Mouse (Mus musculus): ENCODE results near the gene Coq8b.

The Coq8b gene

GRCm38 (mm10) chr7:27232781-27233281 lies at the start of gene Coq8b:
Gene Coq8b (plus strand): TSS chr7:27233023.
- peak; percentile 92 to 94 for DNase-seq (ENCODE audit: low spot score in 2 of 2)

DNA sequence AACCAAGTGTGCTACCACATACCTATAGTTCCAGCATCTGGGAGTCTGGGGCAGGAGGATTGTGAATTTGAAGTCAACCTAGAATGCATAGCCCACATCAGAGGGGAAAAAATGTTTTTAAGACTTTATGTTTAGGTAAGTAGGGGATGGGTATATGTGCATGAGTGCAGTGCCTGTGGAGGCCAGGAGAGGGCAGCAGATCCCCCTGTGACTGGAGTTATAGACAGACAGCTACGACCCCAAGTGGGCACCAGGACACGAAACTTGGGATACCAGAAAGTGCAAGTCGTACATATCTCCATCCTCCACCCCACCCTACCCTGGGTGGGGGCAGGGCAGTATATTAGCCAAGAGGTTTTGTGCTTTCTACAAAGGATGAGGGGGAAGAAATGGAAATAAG lies 47.9 kb upstream of the Coq8b start:
- no peak for DNase-seq (ENCODE audit: low spot score in 2 of 2)

DNA sequence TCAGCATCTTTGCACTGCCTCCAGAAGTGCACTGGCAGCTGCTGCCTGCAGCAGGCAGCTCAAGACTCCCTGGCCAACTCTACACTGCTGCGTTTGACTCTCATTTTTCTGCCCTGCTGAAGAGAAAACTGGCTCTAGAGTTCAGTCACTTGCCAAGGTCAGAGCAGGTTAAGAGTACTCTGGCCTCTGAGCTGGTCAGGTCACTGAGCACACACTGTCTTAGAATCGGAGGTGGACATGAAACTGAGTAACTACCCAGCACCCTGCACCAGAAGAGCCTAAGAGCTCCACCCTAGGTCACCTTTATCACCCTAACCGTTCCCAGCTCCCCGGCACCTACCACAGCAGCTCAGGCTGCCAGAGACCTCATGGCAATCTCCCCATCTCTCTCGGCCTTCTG lies 46.8 kb upstream of the Coq8b start:
- DNase-seq (ENCODE audit: low spot score in 2 of 2): no peak

DNA sequence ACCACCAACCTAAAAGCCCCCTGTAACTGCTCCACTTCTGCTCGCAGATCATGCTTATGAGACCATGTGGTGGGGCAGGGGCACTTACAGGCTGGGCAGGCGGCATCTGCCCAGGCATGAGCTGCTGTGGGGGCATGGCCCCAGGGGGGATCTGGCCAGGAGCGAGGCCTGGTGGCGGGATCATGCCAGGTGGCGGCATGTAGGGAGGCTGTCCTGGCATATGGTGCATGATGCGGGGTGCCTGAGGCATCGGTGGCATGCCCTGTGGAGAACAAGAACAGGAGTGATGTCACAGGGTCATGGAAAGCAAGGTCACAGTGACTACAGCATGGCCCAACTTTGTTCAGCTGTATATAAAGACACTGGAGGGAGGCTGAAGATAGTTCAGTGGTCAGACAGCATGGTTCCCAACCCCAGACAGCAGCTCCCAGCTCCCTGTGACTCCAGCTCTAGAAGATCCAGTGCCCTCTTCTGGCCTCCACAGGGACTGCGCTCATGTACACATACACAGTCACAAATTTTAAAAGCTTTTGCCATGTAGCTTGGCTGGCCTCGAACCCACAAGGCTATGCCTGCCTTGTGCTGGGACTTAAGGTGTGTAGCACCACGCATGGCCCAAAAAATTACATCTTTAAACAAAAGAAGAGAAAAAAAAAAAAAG lies 43.4 kb upstream of the Coq8b start:
- no peak for DNase-seq (ENCODE audit: low spot score in 2 of 2)

DNA sequence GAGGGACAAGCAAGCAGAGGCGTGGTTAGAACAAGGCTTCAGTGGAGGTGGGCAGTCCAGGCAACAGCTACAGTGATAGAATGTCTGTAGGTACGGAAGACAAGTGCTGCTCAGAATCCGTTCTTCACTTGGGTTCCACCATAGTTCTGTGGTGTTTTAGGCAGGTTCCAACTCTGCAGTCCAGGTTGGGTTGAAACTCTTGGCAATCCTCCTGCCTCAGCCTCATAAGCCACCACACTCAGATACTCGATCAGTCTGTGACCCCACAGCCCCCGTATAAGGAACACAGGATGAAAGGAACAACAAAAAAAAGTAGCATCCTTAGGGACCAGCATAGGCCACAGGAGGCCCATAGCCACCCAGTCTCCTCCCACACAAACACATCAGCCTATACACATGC lies 40.4 kb upstream of the Coq8b start:
- no peak for DNase-seq (ENCODE audit: low spot score in 2 of 2)

DNA sequence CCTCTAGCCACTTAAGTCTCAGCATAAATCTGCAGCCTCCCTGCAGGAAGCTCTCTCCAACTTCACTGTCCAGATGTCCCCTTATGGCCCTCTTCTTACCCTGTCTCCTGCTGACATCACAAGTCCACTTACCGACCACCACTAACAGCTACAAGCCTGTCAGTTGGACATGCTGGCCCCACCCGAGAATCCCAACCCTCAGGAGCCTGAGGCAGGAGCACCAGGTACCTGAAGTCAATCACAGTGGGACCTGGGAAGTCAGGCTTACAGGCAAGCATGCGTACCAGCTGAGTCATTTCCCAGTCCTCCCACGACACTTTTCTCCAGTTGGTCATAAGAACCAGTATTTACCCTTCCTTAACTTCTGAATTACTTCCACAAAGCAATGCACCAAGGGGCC lies 39.1 kb upstream of the Coq8b start:
- no peak for DNase-seq (ENCODE audit: low spot score in 2 of 2)

DNA sequence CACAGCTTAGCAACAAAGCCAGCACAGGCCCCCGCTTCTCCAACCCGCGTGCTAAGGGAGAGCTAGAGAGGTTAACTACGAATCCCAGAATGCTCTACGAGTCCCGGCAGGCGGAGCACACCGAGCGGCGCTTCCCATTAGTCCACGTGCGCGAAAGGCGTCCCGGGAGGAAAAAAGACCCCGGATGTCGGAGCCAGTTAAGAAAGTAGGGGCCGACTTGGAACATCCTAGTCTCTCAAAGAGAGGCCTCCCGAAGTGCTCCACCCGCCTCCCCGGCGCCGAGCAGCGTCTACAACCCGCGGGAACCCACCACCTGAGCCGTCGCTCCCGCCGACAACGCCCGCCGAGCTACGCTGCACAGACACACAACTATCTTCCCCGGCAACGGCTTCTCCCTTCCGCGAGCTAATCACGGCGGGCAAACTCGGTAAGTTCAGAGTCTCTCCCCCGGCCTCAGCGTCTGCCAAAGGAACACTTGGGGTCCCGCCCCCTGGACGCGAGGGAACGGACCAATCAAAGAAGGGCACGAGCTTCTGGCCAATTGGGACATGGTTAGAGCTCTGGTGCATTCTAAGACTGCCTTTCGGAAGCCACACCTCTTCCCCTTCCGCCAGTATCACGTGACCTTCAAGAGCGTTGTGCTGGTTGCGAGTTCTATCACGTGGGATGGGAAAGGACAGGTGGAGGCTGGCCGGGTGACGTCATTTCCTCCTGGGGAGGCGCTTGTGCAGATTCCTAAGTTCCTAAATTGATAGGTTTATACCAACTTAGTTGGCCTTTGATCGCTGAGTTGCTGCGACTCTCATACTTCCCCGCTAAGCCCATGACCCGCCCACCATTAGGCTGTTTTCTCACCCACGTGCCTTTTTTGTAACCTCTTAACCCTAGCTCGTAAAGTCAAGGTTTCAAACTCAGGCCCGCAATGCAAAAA lies 36.9 kb upstream of the Coq8b start, which contains the start of the genes BC024978 and Snrpa:
Gene BC024978 (plus strand): TSS at position 101 of the 931 bp plus-strand sequence.
Gene Snrpa (minus strand): TSS at position 591 of the 931 bp plus-strand sequence.
- peak; percentile 97 to 98 for DNase-seq (ENCODE audit: low spot score in 2 of 2)

DNA sequence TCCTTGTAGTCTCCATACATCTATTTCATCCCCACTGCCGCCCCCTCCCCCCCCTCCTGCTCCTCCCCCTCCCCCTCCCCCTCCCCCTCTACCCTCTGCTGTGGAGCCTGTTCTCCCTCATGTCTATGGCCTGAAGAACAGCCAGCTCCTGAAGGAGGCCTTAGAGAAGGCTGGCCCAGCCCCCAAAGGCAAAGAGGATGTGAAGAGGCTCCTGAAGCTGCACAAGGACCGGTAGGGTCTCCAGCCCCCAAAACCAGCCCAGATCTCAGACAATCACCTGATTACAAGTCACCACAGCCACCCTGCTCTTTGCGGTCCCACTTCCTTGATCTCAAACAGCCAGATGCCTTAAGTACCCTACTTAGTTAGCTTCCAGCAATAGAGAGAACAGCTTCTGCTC lies 35.7 kb upstream of the Coq8b start:
- no peak for DNase-seq (ENCODE audit: low spot score in 2 of 2)

- no peak for DNase-seq (ENCODE audit: low spot score in 2 of 2)
Observed at GRCm38 (mm10) chr7:27197634-27198033, 35.2 kb upstream of the Coq8b start.

GRCm38 (mm10) chr7:27198355-27198754 lies 34.5 kb upstream of the Coq8b start:
- DNase-seq (ENCODE audit: low spot score in 2 of 2): no peak

- no peak for DNase-seq (ENCODE audit: low spot score in 2 of 2)
Observed at GRCm38 (mm10) chr7:27198779-27199178, 34.0 kb upstream of the Coq8b start.

GRCm38 (mm10) chr7:27203730-27204449 lies 28.9 kb upstream of the Coq8b start:
- DNase-seq (ENCODE audit: low spot score in 2 of 2): no peak

- no peak for DNase-seq (ENCODE audit: low spot score in 2 of 2)
Observed at GRCm38 (mm10) chr7:27212626-27213025, 20.2 kb upstream of the Coq8b start.

DNA sequence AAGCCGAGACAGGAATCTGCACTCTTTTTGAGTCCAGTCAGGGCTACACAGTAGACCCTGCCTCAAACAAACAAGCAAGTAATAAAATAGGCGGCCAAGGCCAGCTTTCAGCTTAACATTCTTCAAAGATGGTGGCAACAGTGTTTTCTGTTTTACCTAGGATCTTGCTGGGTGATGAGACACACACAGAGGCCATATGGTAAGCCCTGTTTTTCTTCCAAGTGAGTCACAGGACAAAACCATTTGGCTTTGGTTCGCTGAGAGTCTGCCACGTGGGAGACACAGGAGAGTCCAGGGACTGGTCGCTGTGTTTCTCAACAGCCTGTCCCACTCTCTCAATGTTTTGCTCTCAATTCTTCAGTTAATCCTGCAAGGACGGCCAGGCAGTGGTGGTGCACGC lies 14.2 kb upstream of the Coq8b start:
- no peak for DNase-seq (ENCODE audit: low spot score in 2 of 2)

DNA sequence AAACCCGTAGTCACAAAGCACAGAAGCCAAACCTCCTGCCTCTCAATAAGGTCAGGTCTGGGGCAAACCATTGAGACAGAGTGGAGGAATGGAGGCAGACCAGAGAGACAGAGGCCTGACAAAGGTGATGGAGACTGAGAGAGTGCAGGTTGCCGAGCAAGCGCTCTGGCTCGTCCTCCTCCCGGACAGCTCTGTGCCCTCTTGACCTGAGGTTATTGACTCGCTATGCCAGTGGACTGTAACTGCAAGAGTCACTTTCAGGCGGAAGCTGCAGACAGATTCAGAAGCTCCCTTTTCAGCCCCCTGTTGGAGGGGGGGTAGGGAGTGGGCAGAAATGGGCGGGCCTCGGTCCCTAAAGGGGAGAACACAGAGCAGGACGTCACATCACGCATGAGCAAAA lies 12.9 kb upstream of the Coq8b start:
- DNase-seq (ENCODE audit: low spot score in 2 of 2): no peak

DNA sequence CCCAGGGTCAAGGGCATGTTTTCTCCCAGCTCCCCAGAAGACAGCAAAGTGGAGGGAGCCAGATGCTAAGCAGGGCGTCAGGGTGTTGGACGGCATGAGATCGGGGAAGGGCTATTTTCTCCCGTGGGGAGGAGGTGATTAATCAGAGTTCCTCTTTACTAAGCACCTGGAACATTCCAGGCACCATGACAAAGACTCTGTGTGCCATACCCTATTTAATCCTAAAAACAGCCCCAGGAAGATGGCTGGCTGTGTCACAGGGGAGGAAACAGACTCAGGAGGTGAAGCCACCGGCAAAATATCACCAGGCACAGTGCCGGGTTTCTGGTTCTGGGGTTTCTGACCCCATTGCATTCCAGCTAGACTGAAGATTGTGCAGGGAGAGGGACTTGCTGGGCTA lies 10.9 kb upstream of the Coq8b start:
- DNase-seq (ENCODE audit: low spot score in 2 of 2): no peak

DNA sequence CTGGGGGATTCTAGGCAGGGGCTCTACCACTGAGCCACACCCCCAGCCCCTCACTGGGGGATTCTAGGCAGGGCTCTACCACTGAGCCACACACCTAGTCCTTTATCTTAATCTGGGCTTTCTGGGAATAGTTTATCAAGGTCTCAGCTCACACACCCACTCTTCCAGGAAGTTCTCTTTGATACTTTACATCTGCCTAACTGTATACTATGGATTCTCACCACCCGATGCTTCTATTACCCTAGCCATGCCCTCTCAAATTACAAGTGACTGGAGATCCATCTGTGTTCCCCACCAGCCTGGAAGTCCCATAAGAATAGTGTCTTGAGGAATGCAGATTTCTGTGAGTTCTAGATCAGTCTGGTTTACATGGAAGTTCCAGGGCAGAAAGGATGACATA lies 10.3 kb upstream of the Coq8b start:
- no peak for DNase-seq (ENCODE audit: low spot score in 2 of 2)

- peak; percentile 55 to 60 for DNase-seq (ENCODE audit: low spot score in 2 of 2)
Observed at GRCm38 (mm10) chr7:27224877-27225575, 7.8 kb upstream of the Coq8b start.

DNA sequence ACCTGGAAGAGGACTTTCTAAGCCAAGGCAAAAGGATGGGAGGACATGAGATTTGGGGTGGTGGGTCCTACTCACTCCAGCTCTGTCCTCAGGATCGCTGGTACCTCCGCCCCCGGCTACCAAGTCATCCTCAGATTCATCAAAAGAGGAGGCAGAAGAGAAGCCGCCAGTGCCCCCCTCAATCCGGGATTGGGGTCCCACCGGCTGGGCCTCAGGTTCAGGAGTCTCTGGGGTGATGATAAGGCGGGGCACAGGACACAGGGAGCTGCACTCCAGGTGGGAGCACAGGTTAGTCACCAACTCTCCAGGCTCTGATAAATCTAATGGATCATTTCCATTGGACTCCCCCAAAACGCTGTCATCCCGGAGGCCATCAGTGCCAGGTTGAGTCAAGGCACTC lies 5.5 kb upstream of the Coq8b start:
- no peak for DNase-seq (ENCODE audit: low spot score in 2 of 2)

DNA sequence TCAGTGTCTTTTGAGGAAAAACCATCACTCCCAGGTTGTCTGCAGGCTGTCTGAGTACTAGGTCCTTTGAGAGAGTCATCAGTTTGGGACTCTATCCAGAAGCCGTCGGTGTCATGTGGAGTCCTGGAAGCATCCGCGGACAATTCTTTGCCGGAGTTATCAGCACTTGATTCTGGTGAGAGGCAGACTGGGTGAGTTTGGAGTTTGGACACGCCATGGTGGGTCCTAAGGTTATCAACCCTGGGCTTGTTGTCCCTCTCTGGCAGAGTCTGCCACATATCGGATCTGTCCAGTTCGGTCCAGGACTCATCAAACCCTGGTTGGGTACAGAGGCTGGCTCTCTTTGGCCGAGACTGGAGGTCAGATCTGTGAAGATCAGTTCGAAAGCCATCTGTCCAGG lies 5.1 kb upstream of the Coq8b start:
- peak in 1 of 2 experiments; percentile 20 for DNase-seq (ENCODE audit: low spot score in 2 of 2)

DNA sequence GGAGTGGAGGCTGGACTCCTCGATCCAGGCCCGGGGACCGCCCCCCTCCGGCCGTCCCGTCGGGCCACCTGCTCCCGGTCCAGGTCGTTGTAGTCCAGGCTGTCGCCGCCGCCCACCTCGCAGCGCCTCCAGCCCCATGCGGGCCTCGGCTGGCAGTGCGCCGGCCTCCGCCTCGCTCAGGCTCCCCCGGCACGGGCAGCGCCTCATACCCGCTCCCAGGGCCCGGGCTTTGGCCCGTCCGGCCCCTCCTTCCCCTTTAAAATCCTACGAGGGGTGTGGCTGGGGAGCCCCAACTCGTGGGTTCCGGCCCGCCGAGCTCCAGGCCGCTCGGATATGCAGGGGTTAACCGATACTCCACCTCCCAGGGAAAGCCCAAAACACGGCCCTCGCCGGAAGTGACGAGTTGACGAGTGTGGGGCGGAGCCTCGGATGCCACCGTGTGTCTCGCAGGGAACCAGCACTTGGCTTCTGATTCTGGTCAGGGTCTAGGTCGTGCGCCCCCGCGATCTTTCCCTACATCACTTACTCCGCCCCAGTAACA lies 4.5 kb upstream of the Coq8b start, which contains the start of gene Itpkc:
Gene Itpkc (minus strand): TSS at position 381 of the 541 bp plus-strand sequence.
- peak; percentile 88 to 94 for DNase-seq (ENCODE audit: low spot score in 2 of 2)

Data from right cerebral cortex, adult 2 months (tissue).